11 mouse cellular contexts compared by ENCODE assay signal in the genomic region with DNA sequence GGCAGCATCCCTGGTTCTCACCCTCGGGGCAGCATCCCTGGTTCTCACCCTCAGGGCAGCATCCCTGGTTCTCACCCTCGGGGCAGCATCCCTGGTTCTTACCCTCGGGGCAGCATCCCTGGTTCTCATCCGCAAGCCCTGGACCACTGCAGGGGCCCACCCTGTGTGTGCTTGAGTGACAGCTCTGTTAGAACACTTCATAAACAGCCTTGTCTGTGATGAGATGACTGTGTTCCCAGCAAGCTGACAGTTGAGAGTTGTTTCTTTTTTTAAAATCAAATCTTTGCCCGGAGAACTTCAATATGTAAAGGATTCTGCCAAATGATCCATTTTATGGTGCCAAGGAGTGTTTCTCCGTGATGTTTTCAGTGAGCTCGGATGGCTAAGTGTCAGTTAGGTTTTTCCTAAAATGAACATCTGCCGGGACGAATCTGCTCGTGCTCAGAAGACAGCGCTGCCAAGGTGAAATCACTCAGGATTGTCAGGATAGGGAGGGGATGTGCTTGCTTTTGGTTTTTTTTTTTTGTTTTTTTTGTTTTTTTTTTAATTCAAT. TPM values are rescaled to one million over a fixed set of nuclear protein-coding genes. Genes with fewer than 3 reads are reported as not detected.
A peak's percentile ranks its signal among the peaks of the same experiment; 100 is the strongest.
DNase-seq lines count a peak whose midpoint lies in the region; ATAC-seq and TF ChIP-seq lines count a peak whose summit lies in the region.
"Had no signal": no experiment of that assay in that cellular context is flagged by ENCODE, and none has a peak within 500 bp of the region (broad histone marks: within the 10 kb centered on the region; RNA-seq: fewer than 3 reads in every experiment).

No protein-coding gene starts in this region.

- WGBS in kidney, embryonic 15.5 days: 52% methylated on average over 11 of the region's 11 CpGs
- WGBS in forebrain, embryonic 16.5 days: 42% methylated on average over 11 of the region's 11 CpGs

- H3K27me3 ChIP-seq in kidney, embryonic 15.5 days: no peaks in the 10 kb centered on the region
- H3K27me3 ChIP-seq in forebrain, embryonic 16.5 days (replicated peaks; ENCODE audit: control insufficient read depth, insufficient read depth, low read length): no peaks in the 10 kb centered on the region

- peak overlapping the region; percentile 85 for H3K27ac ChIP-seq in kidney, embryonic 15.5 days
- H3K27ac ChIP-seq in bone marrow macrophage, adult 2 months (ENCODE audit: insufficient read depth, low read depth, low read length): 0 out of 2 replicates have a peak overlapping the region, but pooled peaks have one; percentile 51
- H3K27ac ChIP-seq in forebrain, embryonic 16.5 days (ENCODE audit: low read length): no peak overlapping the region

- H3K4me3 ChIP-seq in kidney, embryonic 15.5 days (replicated peaks): no peak overlapping the region
- H3K4me3 ChIP-seq in bone marrow macrophage, adult 2 months (ENCODE audit: insufficient read depth, low read length): no peak overlapping the region
- no peak overlapping the region for H3K4me3 ChIP-seq in forebrain, embryonic 16.5 days (replicated peaks; ENCODE audit: low read length)

- H3K36me3 ChIP-seq in kidney, embryonic 15.5 days: peaks cover 46% of the 10 kb centered on the region
- no peaks in the 10 kb centered on the region for H3K36me3 ChIP-seq in forebrain, embryonic 16.5 days (ENCODE audit: control insufficient read depth, insufficient read depth)
- H3K36me3 ChIP-seq: G1E had no signal

- no peak overlapping the region for H3K4me2 ChIP-seq in kidney, embryonic 15.5 days
- H3K4me2 ChIP-seq in forebrain, embryonic 16.5 days (ENCODE audit: low read length): no peak overlapping the region
- H3K4me2 ChIP-seq: midbrain, embryonic 11.5 days had no signal

- peaks cover 42% of the 10 kb centered on the region for H3K4me1 ChIP-seq in kidney, embryonic 15.5 days
- H3K4me1 ChIP-seq in bone marrow macrophage, adult 2 months (ENCODE audit: control insufficient read depth, insufficient read depth, low read length): peaks cover 17% of the 10 kb centered on the region
- peaks cover 24% of the 10 kb centered on the region for H3K4me1 ChIP-seq in forebrain, embryonic 16.5 days (replicated peaks; ENCODE audit: control insufficient read depth, insufficient read depth, low read length)

- no peak for TF ChIP-seq CTCF in bone marrow macrophage, adult 2 months (IDR thresholded peaks at IDR 0.05; ENCODE audit: low read depth, low read length)

- no peaks in the 10 kb centered on the region for H3K9me3 ChIP-seq in kidney, embryonic 15.5 days (replicated peaks)
- H3K9me3 ChIP-seq in forebrain, embryonic 16.5 days (ENCODE audit: control insufficient read depth, low read length): no peaks in the 10 kb centered on the region
- H3K9me3 ChIP-seq: G1E had no signal

- H3K9ac ChIP-seq in kidney, embryonic 15.5 days: no peak overlapping the region
- no peak overlapping the region for H3K9ac ChIP-seq in forebrain, embryonic 16.5 days (replicated peaks; ENCODE audit: low read depth, low read length)

- ATAC-seq in frontal cortex, adult (ENCODE audit: low TSS enrichment): peak; percentile 44
- ATAC-seq in kidney, embryonic 15.5 days (replicated peaks; ENCODE audit: low FRiP score): no peak
- peak; percentile 30; the same call in 1 of the 2 replicates for ATAC-seq in forebrain, embryonic 16.5 days
- ATAC-seq in megakaryocyte, adult 5-6 weeks (ENCODE audit: poor library complexity, severe bottlenecking): no peak

- DNase-seq in frontal cortex, postnatal 14 days (ENCODE audit: low spot score in 2 of 2): no peak
- no peak for DNase-seq in kidney, adult 8-10 months
- no peak for DNase-seq in urinary bladder, postnatal 14 days (ENCODE audit: low spot score)
- DNase-seq: right cerebral cortex, postnatal 4 days had no signal

- TF ChIP-seq POLR2A in bone marrow macrophage, adult 2 months (IDR thresholded peaks at IDR 0.05; ENCODE audit: borderline replicate concordance, low read depth, low read length): no peak

RNA-seq across cellular contexts. Expression of gene Wdsub1, which starts 54.2 kb away (rescaled TPM):
- polyA plus RNA-seq in kidney, embryonic 15.5 days (2015; fragmentation: Nextera tagmentation; extraction: Ambion mirVana): 38.1 and 41.2 TPM in 2 replicates
- 16.0 and 16.1 TPM in 2 replicates for polyA plus RNA-seq in bone marrow macrophage, adult 2 months (2012; ENCODE audit: insufficient read depth, insufficient read length, missing spikeins)
- polyA plus RNA-seq in forebrain, embryonic 16.5 days (2015; fragmentation: Nextera tagmentation; extraction: Ambion mirVana): 8.9 and 14.0 TPM in 2 replicates
- total RNA-seq in megakaryocyte, adult 5-6 weeks (2015): 11.6 and 14.3 TPM in 2 replicates
- 21.3 and 31.0 TPM in 2 replicates for total RNA-seq in megakaryocyte, adult 5-6 weeks (2017)

Comparison
In these comparisons a context has a peak if more than half of its experiments do, and no peak if none do; other contexts are left out.
1. ATAC-seq: peak in frontal cortex, adult (single experiment) and forebrain, embryonic 16.5 days (single experiment); none in kidney, embryonic 15.5 days (single experiment) and megakaryocyte, adult 5-6 weeks (single experiment).